Mouse (Mus musculus) left cerebral cortex, adult 18-20 months (tissue): ENCODE data around the gene Cald1. TPM values are rescaled to one million over a fixed set of nuclear protein-coding genes. Genes with fewer than 3 reads are reported as not detected.

ENCODE experiments used
- DNase-seq, 2 experiments: peaks; one replicate each; pipeline ENCODE4 v3.0.0; 2021 to 2022; ENCODE audit warnings: low spot score in 2 of 2, mixed read lengths in 1 of 2
- total RNA-seq, 2 experiments: library from RNA; stranded (reverse); gene quantifications; 2 replicates each; pipeline ENCODE4 v1.2.3; 2021

The Cald1 gene
- total RNA-seq, 2 experiments from 2014 or later, result 22.1 to 24.6 TPM

DNA sequence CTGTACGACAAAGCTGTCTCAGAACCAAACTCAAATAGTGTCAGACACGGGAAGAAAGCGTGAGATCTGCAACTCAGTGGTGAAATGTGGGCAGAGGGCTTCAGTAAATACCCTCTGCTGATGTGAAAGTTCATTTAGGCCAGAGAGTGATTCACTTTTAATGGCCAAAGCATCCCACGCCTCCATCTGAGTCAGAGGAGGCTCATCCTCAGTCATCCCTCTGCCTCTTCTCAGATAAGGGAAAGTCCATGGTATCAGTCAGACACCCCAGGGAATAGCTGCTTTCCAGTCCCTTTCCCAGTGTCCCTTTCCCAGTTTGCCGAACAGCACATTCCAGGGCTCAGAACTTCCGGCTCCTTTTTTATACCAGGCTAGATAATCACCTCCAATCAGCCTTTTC lies 151.2 kb downstream of the Cald1 start:
- no peak for DNase-seq

DNA sequence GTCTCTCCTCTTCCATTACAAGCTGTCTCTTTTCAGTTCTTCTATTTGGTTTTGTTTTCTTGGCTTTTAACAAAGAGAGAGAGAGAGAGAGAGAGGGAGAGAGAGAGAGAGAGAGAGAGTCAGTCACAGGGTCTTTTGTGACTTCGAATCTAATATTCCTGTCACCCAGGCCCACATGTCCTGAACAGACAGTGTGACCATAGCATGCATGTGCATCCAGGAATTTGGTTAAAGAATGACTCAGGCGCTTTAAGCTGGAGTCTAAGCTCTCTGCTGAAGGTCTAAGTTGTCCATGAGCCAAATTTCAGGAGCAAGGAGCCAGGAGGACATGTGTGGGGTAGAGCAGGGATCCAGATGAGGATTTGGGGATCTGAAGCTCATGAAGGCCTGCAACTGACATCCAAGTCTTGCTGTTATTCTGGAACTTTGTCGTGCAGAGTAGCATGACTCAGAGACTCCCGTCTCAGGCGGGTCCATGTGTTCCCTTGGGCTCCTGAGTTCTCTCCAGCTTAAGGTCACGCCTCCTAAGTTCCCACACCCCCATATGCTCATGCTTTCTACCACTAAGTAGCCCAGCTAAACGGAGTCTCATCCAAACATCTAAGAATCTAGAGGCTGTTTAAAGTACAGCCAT lies 152.3 kb downstream of the Cald1 start:
- DNase-seq, result no peak

DNA sequence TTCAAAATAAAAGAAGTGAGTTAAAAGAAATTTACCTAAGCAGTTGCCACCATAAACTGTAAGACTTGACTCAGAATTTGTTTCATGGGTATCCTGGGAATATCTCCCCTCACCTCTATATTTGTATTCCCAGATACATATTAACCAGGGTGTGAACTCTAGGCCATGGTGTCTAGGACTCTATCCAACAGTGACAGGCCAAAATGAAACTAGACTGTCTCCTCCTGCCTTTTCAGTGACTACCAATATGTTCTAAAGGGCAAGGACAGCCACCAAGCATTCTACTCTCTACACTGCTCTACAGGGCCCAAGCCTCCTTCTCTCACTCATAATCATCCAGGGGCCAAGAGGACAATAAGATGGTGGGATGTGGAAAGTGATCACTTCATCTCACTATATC lies 153.3 kb downstream of the Cald1 start:
- no peak for DNase-seq

DNA sequence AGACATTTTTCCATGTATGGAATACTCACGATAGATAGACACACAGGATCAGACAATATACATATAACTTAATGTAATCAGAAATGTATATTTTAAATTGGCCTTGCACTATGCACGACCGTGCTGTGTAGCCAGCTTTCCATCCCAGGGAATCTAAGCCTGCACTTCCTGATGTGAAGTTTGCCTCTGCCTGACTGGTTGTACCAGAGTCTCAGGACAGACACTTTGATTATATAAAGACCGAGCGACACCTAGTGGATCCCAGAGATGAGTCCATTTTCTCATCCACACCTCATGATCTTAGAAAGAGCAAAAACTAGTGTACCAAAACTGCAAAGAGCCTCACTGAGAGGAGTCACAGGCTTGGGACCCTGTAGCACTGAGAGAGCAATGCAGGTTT lies 156.1 kb downstream of the Cald1 start:
- peak; percentile 55 to 61 for DNase-seq

DNA sequence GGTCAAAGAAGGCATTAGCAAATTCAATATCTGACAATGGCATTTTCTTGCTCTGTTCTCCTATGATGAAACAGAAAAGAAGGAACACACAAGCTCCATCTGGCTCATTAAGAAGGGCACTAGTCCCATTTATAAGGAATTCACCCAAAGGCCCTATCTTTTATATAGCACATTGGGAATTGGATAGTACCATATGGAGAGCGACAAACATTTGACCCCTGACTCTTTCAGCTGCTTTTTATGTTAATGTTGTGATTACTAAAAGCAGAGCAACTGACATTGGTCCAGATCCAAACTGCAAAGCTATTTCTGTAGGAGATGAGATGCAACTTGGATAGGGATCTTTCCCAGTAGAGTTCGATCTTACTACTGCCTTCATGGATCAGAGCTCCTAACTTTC lies 160.0 kb downstream of the Cald1 start:
- DNase-seq, result no peak

DNA sequence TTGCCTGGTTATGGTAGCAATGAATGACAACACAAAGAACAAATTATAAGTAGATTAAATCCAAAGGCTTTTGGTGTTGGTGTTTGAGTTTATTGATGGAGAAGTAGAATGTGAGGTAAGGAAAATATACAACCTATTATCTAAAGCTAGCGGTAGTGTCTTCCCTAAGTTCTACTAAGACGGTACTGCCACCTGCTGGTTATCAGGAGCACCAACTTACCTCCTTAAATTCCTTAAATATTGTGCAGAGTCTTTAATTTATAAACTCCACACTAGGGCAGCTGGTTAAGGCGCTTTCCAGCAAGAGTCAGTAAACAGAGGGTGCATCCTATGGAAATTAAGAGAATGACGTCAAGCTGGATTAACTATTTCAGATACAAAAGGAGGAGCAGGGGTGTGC lies 161.7 kb downstream of the Cald1 start:
- DNase-seq, result peak; percentile 20 to 61

DNA sequence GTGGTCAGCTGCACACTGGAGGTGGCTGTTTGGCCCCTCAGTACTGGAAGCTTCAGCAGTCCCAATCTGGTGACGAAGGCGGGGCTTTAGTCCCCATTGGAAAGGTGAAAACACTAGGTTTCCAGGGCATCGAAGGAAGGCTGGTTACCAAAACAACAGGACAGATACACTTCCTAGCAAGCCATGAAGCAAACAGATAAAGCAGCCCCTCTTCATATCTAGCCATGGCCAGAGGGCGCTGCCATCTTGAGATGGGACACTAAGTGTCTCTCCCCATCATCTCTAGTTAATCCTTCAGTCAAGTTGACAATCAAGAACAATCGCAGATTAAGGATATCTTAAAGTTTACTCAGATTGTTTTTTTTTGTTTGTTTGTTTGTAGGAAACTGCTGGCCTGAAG lies 167.4 kb downstream of the Cald1 start:
- no peak for DNase-seq

DNA sequence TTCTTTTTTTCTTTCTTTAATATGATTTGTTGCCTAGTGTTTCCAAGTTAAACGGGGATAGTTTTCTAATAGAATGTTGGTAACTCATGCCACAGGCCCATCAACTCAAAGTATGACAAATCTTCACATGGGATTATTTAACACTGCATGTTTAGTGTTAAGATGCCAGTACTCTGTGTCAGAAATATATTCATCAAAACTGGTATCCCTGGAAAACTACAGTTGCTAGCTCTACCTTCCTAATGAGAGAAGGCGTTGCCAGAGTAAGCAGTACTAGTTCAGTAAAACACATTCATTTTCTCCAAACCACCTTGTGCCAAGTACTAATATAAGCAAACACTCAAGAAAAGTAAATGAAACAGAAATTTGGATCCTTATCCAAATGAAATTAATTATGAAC lies 171.7 kb downstream of the Cald1 start:
- no peak for DNase-seq

DNA sequence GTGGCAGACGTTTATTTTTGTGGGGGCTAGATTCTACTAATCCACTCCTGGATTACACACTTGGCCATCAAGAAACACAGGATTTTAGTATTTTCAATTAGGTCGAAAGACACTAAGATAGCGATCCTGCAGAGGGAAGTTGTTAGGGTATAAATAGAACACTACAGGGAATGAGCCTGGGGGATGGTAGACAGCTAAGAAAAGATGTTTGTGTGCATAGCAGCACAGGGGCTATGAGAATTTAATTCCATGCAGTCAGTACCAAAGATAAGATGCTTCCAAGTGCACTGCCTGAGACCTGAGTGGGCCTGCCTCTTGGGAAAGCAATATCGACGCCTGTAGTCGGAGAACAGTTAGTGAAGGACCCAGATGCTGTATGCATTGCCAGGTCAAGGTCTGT lies 172.2 kb downstream of the Cald1 start:
- no peak for DNase-seq

DNA sequence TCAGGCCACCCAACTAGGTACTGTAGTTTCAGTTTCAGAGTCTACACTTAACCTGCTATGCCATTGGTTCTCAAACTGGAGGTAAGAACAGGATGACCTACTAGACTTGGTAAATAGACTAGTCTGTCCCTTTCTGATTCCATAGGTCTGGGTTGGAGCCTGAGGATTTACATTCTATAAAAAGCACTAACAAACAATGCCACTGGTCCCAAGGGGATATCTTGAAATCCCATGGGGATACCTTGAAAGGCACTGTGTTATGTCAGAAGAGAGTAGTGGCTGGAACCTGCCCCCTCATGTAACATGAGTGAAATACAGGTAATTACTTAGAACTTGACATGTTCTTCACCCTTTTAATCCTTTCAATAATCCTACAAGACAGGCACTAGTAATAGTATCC lies 178.1 kb downstream of the Cald1 start:
- no peak for DNase-seq

DNA sequence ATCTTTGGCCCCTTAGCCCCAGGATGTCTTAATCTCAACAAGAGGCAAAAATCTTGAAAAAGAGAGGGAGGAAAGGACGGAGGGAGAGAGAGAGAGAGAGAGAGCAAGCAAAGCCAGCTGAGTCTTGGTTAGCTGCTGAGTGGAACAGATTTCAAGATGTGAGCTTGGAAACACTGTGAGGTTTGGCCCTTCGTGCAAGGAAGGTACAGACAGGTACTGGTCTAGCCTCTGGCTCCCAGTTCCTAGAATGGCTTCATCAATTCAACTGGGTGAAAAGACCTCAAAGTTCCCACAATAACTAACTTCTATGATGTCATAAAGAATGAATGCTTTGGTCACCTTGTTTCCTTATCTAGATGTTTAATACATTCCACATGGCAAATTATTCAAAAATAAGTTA lies 178.8 kb downstream of the Cald1 start:
- no peak for DNase-seq

DNA sequence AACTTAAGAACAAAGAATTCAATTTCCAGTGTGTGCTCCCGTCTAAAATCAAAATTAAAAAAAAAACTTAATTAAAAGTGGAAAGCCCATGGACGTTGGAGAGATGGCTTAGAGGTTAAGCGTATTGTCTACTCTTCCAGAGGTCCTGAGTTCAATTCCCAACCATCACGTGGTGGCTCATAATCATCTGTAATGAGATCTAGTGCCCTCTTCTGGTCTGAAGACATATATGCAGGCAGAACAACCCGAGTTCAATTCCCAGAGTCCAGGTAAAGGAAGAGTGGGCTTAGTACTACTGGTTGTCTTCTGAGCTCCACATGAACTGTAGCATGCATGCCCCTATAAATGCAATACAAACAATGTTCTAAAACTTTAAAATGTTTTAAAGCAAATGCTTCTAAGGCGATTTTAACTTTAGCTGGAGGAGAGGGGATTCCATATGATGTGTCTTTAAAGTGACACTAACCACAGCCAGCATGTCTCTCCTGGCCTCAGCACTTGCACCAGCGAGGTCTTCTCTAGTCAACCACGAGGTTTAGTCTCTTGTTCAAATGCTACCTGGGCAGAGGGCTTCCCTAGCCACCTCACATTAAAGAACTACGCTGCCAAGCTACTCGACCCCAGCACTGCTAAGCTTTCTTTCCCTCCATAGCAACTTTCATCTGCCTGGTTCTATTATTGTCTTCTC lies 179.8 kb downstream of the Cald1 start:
- DNase-seq, result no peak

DNA sequence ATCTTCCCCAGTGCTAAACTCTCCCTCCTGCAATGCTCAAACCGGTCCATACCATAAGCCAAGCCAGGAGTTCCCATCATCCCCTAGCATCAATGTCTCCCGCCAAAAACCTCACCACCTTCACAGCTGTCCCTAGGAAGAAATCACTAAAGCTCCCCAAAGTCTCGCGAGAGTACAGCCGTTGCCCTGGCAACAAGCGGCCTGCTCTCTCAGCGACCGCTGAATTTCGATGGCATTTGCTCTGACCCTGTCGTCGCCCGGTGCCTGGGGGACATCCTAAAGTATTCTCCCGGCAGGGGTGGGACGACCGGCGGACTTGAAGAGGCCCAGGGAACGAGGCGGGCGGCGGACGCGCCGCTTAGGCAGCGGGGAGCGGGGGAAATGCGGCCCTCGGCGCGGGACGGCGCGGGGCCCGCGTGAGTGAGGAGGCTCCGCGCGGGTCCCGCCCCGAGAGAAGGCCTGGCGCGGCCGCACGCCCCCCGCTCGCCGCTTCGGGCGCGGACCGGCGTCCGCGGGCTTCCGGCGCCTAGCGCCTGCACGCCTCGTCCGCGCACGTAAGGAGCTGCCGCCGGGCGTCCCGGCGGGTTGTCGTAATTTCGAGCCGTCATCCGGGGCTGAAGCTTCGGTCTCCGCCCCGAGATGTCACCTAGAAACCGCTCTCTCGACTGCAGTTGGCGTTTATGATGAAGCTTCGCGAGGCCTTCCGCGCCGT lies 182.1 kb downstream of the Cald1 start, which contains the start of gene Agbl3:
Agbl3 (plus strand) TSS at position 202 of the 712 bp plus-strand sequence.
- DNase-seq, result peak; percentile 95

DNA sequence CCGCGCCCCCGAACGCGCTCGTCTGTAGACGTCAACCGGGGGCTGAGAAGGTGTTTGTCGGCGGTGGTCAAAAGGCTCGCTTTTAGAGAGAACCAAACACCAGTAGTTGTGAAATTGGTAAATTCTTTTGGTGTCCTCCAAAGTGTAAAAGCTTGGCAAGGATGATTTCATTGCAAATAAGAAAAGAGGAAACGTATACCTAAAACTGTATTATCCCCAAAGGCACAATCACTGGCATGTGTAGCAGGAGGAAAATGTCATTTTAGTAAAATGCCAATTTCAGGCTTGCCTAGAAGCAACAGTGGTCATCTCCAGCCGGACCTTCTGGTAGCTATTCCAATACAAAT lies 182.6 kb downstream of the Cald1 start:
- DNase-seq, result no peak

DNA sequence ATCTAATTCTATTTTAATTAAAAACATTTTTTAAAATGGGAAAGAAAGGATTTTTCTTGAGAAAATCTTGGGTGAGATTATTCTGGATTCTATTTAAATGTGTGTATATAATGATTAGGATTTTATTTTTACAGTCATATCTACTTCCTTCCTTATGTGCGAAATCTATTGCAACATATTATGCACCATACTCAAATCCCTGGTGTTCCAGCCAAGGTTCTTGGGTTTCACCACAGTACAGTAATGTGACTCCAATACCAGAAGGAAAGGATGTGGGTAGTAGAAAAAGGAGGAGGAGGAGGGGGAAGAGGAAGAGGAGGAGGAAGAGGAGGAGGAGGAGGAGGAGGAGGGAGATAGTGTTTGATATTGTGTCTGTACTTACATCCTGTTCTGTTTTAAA lies 184.2 kb downstream of the Cald1 start:
- no peak for DNase-seq

DNA sequence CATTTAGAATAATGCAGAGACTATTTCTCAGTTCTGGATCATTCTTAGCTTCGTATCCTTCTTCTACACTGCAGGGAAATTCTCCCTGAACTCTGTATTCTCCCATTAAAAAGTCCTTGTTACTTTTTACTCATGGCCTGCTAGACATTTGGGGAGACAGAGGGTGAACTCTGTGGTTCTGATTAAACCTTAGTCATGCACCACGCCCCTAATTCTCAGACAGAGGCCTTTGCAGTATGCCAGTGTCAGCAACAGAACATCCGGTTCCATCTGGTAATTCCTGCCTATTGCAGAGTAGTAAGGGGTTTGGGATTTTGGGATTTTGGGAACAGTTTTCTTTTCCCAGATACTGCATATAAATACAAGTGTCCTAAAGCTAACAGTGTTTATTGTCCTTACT lies 198.6 kb downstream of the Cald1 start:
- DNase-seq, result no peak

DNA sequence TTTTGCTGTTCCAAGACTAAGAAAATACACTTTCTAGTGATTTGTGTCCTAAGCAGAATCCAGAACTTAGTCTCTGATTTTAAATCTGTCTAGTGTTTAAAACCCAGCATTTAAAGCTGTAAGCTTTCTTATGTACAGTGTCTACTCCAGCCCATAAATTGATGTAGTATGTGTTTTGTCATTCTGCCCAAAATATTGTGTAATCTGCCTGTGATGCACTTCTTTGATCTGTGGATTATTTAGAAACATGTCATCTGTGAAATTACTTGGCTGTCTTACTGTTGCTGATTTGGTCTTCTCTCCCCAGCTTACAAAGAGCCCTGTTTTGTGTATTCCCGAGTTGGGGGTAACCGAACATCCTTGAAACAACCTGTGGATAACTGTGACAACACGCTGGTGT lies 199.6 kb downstream of the Cald1 start:
- DNase-seq, result no peak

DNA sequence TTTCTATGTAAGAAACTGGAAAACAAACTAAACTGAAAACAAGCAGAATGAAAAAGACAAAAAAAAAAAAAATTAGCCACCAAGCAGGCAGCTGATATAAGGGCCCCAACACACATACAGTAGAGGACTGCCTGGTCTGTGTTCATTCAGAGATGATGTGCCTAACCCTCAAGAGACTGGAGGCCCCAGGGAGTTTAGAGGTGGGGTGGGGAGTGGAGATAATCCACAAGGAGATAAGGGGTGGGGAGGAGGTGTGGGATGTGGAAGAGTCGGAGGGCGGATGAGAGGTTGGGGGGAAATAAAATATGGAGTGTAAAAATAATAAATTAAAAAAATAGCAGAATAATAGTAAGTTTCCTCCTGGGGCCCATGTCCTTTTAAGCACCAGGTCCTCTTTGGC lies 207.3 kb downstream of the Cald1 start:
- no peak for DNase-seq

DNA sequence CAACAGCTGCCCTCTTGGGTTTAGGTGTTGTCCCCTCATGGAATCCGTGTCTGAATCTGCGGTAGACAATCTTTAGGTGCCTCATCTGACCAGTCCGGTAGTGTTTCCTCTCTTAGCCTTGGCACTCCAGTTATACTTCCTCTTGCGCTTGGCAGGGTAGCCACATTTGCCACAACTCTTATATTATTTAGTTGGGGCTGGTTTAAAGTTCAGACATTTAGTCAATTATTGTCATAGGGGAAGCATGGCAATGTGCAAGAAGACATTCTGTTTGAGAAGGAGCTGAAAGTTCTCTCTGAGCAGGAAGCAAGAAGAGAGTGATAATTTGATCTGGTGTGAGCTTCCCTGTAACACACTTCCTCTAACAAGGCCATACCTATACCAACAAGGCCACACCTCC lies 212.4 kb downstream of the Cald1 start:
- no peak for DNase-seq

DNA sequence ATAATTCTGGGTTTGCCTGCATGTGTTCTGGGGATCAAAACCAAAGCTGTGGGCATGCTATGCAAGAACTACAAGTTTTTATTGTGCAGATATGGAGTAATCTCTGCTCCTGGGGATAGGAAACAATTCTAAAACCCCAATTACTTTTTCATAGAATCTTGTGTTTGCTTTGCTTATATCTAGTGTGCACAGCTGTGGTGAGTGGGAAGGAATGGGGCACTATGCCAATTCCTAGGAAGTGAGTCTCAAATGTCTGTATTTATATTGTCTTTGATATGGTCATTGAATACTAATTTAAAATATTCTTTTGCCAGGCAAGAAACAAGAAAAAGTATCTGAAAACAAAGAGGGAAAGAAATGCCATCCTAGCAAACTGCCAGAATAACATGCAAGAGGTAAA lies 226.1 kb downstream of the Cald1 start:
- DNase-seq, result peak; percentile 4 to 6
